Mouse (Mus musculus): ENCODE results near the gene Enah. TPM values are rescaled to one million over a fixed set of nuclear protein-coding genes. Genes with fewer than 3 reads are reported as not detected.

Enah gene
- polyA plus RNA-seq, 1 experiment = 7.2 TPM

GRCm38 (mm10) chr1:182048101-182048500 is 28.3 kb upstream of the Enah start:
- WGBS = 95% methylated on average over 4 of the region's 4 CpGs

GRCm38 (mm10) chr1:182047016-182047690 is 27.4 kb upstream of the Enah start:
- Histone ChIP-seq H3K4me1 (replicated peaks; ENCODE audit: control insufficient read depth, insufficient read depth, low read length) (no peaks in the 10 kb centered on the region), H3K27ac (ENCODE audit: control insufficient read depth, insufficient read depth, low read length) (no peak overlapping the region), H3K27me3 (ENCODE audit: control insufficient read depth, insufficient read depth, low read length) (no peaks in the 10 kb centered on the region), H3K36me3 (ENCODE audit: control insufficient read depth, insufficient read depth, low read length) (no peaks in the 10 kb centered on the region), H3K4me3 (ENCODE audit: control insufficient read depth, insufficient read depth, low read length) (no peak overlapping the region)
- 89% methylated on average over 3 of the region's 3 CpGs for WGBS
- no peak for TF ChIP-seq POLR2A (IDR thresholded peaks at IDR 0.05; ENCODE audit: control insufficient read depth, extremely low read depth, insufficient read depth, low read length, poor library complexity)
- TF ChIP-seq CTCF (IDR thresholded peaks at IDR 0.05; ENCODE audit: borderline replicate concordance, control insufficient read depth, extremely low read depth, insufficient read depth, low read length, poor library complexity) = no peak
- no peak for DNase-seq

More at GRCm38 (mm10) chr1:182048101-182048500, 28.3 kb upstream of the Enah start:
- Histone ChIP-seq H3K4me1 (replicated peaks; ENCODE audit: control insufficient read depth, insufficient read depth, low read length) (no peaks in the 10 kb centered on the region), H3K27ac (ENCODE audit: control insufficient read depth, insufficient read depth, low read length) (no peak overlapping the region), H3K27me3 (ENCODE audit: control insufficient read depth, insufficient read depth, low read length) (no peaks in the 10 kb centered on the region), H3K36me3 (ENCODE audit: control insufficient read depth, insufficient read depth, low read length) (no peaks in the 10 kb centered on the region), H3K4me3 (ENCODE audit: control insufficient read depth, insufficient read depth, low read length) (no peak overlapping the region)
- no peak for TF ChIP-seq CTCF (IDR thresholded peaks at IDR 0.05; ENCODE audit: borderline replicate concordance, control insufficient read depth, extremely low read depth, insufficient read depth, low read length, poor library complexity)
- no peak for TF ChIP-seq POLR2A (IDR thresholded peaks at IDR 0.05; ENCODE audit: control insufficient read depth, extremely low read depth, insufficient read depth, low read length, poor library complexity)
- DNase-seq = no peak

DNA sequence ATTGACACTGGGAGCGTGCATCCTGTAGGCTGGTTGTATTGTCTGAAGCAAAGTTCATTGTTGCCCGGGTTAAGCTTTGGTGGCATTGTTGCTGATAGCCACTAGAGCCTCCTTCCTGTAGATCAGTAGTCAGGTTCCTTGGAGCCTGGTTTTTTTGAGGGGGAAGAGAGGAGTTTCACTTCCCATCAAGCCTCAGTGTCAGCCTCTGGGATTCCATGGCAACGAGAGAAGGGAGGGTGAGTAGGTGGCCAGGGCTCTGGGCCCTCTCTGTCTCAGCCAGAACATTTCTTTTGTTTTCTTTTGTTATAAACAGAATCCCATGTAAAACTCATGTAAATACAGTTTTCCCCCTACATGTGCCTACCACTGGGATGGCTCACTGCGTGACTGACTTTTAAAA is 25.4 kb upstream of the Enah start:
- no peak for TF ChIP-seq POLR2A (IDR thresholded peaks at IDR 0.05; ENCODE audit: control insufficient read depth, extremely low read depth, insufficient read depth, low read length, poor library complexity)
- no peak for TF ChIP-seq CTCF (IDR thresholded peaks at IDR 0.05; ENCODE audit: borderline replicate concordance, control insufficient read depth, extremely low read depth, insufficient read depth, low read length, poor library complexity)
- no peaks in the 10 kb centered on the region for H3K4me1 ChIP-seq (replicated peaks; ENCODE audit: control insufficient read depth, insufficient read depth, low read length)
- WGBS = 89% methylated on average over 4 of the region's 4 CpGs
- no peaks in the 10 kb centered on the region for H3K27me3 ChIP-seq (ENCODE audit: control insufficient read depth, insufficient read depth, low read length)
- H3K27ac ChIP-seq (ENCODE audit: control insufficient read depth, insufficient read depth, low read length) = no peak overlapping the region
- H3K36me3 ChIP-seq (ENCODE audit: control insufficient read depth, insufficient read depth, low read length) = no peaks in the 10 kb centered on the region
- DNase-seq = no peak
- no peak overlapping the region for H3K4me3 ChIP-seq (ENCODE audit: control insufficient read depth, insufficient read depth, low read length)

DNA sequence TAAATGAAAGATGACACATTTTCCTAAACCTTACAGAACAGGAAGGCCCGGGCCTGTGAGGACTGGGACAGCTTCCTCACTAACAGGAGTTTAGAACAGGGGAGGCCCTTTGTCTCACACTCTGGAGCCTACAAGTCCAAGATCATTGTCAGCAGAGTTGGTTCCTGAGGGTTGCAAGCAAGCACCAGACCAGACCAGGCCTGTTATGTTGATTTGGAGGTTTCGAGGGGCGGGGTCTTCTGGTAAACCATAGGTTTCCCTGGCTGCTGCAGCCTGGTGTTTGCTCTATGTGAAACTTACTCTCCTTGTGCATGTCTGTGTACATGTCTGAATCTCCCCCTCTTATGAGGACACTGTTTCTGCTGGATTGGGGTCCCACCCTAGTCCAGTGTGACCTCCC is 20.7 kb upstream of the Enah start:
- Histone ChIP-seq H3K27me3 (ENCODE audit: control insufficient read depth, insufficient read depth, low read length) (no peaks in the 10 kb centered on the region), H3K36me3 (ENCODE audit: control insufficient read depth, insufficient read depth, low read length) (no peaks in the 10 kb centered on the region), H3K4me1 (replicated peaks; ENCODE audit: control insufficient read depth, insufficient read depth, low read length) (no peaks in the 10 kb centered on the region), H3K27ac (ENCODE audit: control insufficient read depth, insufficient read depth, low read length) (no peak overlapping the region), H3K4me3 (ENCODE audit: control insufficient read depth, insufficient read depth, low read length) (no peak overlapping the region)
- TF ChIP-seq CTCF (IDR thresholded peaks at IDR 0.05; ENCODE audit: borderline replicate concordance, control insufficient read depth, extremely low read depth, insufficient read depth, low read length, poor library complexity) (no peak), POLR2A (IDR thresholded peaks at IDR 0.05; ENCODE audit: control insufficient read depth, extremely low read depth, insufficient read depth, low read length, poor library complexity) (no peak)
- 92% methylated on average over 3 of the region's 3 CpGs for WGBS
- DNase-seq = no peak

DNA sequence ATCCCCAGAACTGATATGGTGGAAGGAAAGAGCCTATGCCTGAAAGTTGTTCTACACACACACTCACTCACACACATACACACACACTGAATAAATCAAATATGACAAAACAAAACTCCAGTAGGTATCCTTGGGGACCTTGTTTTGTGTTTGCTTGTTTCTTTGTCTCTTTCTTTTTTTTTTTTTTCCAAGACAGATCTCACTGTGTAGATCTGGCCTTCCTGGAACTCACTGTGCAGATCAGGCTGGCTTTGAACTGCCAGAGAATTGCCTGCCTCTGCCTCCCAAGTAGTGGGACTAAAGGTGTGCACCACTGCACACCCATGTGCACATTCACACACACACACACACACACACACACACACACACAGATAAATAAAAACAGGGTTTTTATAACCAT is 12.0 kb upstream of the Enah start:
- Histone ChIP-seq H3K4me1 (replicated peaks; ENCODE audit: control insufficient read depth, insufficient read depth, low read length) (no peaks in the 10 kb centered on the region), H3K36me3 (ENCODE audit: control insufficient read depth, insufficient read depth, low read length) (no peaks in the 10 kb centered on the region), H3K4me3 (ENCODE audit: control insufficient read depth, insufficient read depth, low read length) (no peak overlapping the region), H3K27ac (ENCODE audit: control insufficient read depth, insufficient read depth, low read length) (no peak overlapping the region), H3K27me3 (ENCODE audit: control insufficient read depth, insufficient read depth, low read length) (no peaks in the 10 kb centered on the region)
- TF ChIP-seq POLR2A (IDR thresholded peaks at IDR 0.05; ENCODE audit: control insufficient read depth, extremely low read depth, insufficient read depth, low read length, poor library complexity) = no peak
- TF ChIP-seq CTCF (IDR thresholded peaks at IDR 0.05; ENCODE audit: borderline replicate concordance, control insufficient read depth, extremely low read depth, insufficient read depth, low read length, poor library complexity) = no peak
- DNase-seq = no peak

DNA sequence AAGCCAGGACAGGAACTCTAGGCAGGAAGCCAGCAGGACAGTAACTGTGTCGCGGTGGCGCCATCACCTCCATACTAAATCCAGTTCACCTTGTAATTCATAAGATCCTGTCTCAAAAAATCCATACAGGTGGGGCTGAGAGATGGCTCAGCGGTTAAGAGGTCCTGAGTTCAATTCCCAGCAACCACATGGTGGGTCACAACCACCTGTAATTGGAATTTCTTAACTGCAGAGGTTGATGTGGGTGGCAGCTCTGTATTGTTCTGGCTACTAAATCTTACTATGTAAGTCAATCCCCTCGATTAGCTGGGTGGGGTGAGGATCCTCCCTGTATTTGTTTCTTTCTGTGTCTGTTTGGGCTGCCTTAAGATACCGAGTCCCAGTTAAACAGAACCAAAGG is 11.3 kb upstream of the Enah start:
- WGBS = 90% methylated on average over 6 of the region's 6 CpGs
- no peak overlapping the region for H3K4me3 ChIP-seq (ENCODE audit: control insufficient read depth, insufficient read depth, low read length)
- no peak for DNase-seq
- no peak overlapping the region for H3K27ac ChIP-seq (ENCODE audit: control insufficient read depth, insufficient read depth, low read length)
- no peak for TF ChIP-seq POLR2A (IDR thresholded peaks at IDR 0.05; ENCODE audit: control insufficient read depth, extremely low read depth, insufficient read depth, low read length, poor library complexity)
- TF ChIP-seq CTCF (IDR thresholded peaks at IDR 0.05; ENCODE audit: borderline replicate concordance, control insufficient read depth, extremely low read depth, insufficient read depth, low read length, poor library complexity) = no peak
- H3K4me1 ChIP-seq (replicated peaks; ENCODE audit: control insufficient read depth, insufficient read depth, low read length) = no peaks in the 10 kb centered on the region
- no peaks in the 10 kb centered on the region for H3K27me3 ChIP-seq (ENCODE audit: control insufficient read depth, insufficient read depth, low read length)
- H3K36me3 ChIP-seq (ENCODE audit: control insufficient read depth, insufficient read depth, low read length) = no peaks in the 10 kb centered on the region

All from thymus, adult 2 months (tissue).